Mouse (Mus musculus) small intestine, adult 2 months (tissue): ENCODE data around the gene Dapk2.
A peak's percentile ranks its signal among the peaks of the same experiment; 100 is the strongest.

ENCODE experiments used
- CTCF ChIP-seq: fragments of 200-500 bp; IDR thresholded peaks from 2 replicates; pipeline ENCODE4 v1.5.1; 2012; ENCODE audit warnings: low read depth, mild to moderate bottlenecking, control low read depth, inconsistent platforms, low read length, moderate library complexity, mixed read lengths; ENCODE audit not compliant: insufficient replicate concordance, insufficient read length; ENCODE audit errors: extremely low read depth
- POLR2A ChIP-seq: fragments of 200-500 bp; IDR thresholded peaks from 2 replicates; pipeline ENCODE4 v1.6.1; 2012; ENCODE audit warnings: low read depth, mild to moderate bottlenecking, control low read depth, inconsistent platforms, low read length, moderate library complexity

GRCm38 (mm10) chr9:66124681-66125542 lies 33.1 kb upstream of the Dapk2 start:
- TF ChIP-seq CTCF (no peak), POLR2A (peak; percentile 91)
